Mouse (Mus musculus) midbrain, embryonic 14.5 days (tissue): ENCODE data around the gene Commd1. TPM values are rescaled to one million over a fixed set of nuclear protein-coding genes. Genes with fewer than 3 reads are reported as not detected.

ENCODE experiments used
- polyA plus RNA-seq: library from polyadenylated mRNA; unstranded; fragments of >200 nt; fragmentation: Nextera tagmentation; extraction: Ambion mirVana; gene quantifications from 2 replicates; pipeline ENCODE4 v1.2.1, GENCODE M21; 2014

Commd1 gene
- polyA plus RNA-seq, 1 experiment from 2014 or later, result 270 TPM

Other genes starting within 250 kb of the Commd1 start
- 1.3 and 2.6 TPM in 2 replicates for gene B3gnt2, start 121.4 kb downstream of the Commd1 start, polyA plus RNA-seq
- 4.7 and 5.8 TPM in 2 replicates for gene Zrsr1, start 10.4 kb downstream of the Commd1 start, polyA plus RNA-seq
- gene Gm28048, start 292 bp downstream of the Commd1 start, polyA plus RNA-seq, result 2.6 and 4.5 TPM in 2 replicates
- 287 and 336 TPM in 2 replicates for gene Cct4, start 8.1 kb upstream of the Commd1 start, polyA plus RNA-seq
- 3.7 and 5.1 TPM in 2 replicates for gene Fam161a, start 25.1 kb upstream of the Commd1 start, polyA plus RNA-seq